Mouse (Mus musculus) megakaryocyte, embryonic 14.5 days (primary cell): ENCODE data around the gene Gpr89. TPM values are rescaled to one million over a fixed set of nuclear protein-coding genes. Genes with fewer than 3 reads are reported as not detected.

Experiments
- H3K27me3 ChIP-seq: replicated peaks from 2 replicates; pipeline ENCODE3; 2012; ENCODE audit warnings: inconsistent platforms
- H3K36me3 ChIP-seq: replicated peaks from 2 replicates; pipeline ENCODE3; 2012; ENCODE audit warnings: low read length, inconsistent platforms, mixed read lengths
- H3K4me1 ChIP-seq: 2 replicates; pipeline ENCODE4 v1.6.1; 2012; ENCODE audit warnings: inconsistent platforms
- H3K4me3 ChIP-seq: replicated peaks from 2 replicates; pipeline ENCODE3; 2012; ENCODE audit warnings: moderate library complexity, mild to moderate bottlenecking, inconsistent platforms
- H3K9me3 ChIP-seq: 2 replicates; pipeline ENCODE4 v1.6.1; 2012; ENCODE audit warnings: inconsistent platforms
- FLI1 ChIP-seq: IDR thresholded peaks from 2 replicates; pipeline ENCODE4 v1.6.1; 2012; ENCODE audit warnings: low read length, inconsistent platforms, mixed read lengths
- GATA1 ChIP-seq: IDR thresholded peaks from 3 replicates; pipeline ENCODE4 v1.6.1; 2012; ENCODE audit warnings: mixed read lengths, low read length, inconsistent platforms, borderline replicate concordance
- polyA plus RNA-seq: library from polyadenylated mRNA; stranded (reverse); fragments of >175 nt; gene quantifications from 2 replicates; pipeline ENCODE4 v1.2.3, GENCODE M21; 2012; ENCODE audit warnings: low replicate concordance; ENCODE audit not compliant: insufficient read depth

Gpr89 gene
- polyA plus RNA-seq, 1 experiment = 1.8 TPM

- Histone ChIP-seq H3K4me1 (peaks cover 10% of the 10 kb centered on the region), H3K36me3 (no peaks in the 10 kb centered on the region), H3K4me3 (no peak overlapping the region), H3K9me3 (no peaks in the 10 kb centered on the region), H3K27me3 (peaks cover 15% of the 10 kb centered on the region)
- no peak for TF ChIP-seq FLI1
- TF ChIP-seq GATA1 = no peak
Measured at GRCm38 (mm10) chr3:96852561-96852960, 52.6 kb downstream of the Gpr89 start.

DNA sequence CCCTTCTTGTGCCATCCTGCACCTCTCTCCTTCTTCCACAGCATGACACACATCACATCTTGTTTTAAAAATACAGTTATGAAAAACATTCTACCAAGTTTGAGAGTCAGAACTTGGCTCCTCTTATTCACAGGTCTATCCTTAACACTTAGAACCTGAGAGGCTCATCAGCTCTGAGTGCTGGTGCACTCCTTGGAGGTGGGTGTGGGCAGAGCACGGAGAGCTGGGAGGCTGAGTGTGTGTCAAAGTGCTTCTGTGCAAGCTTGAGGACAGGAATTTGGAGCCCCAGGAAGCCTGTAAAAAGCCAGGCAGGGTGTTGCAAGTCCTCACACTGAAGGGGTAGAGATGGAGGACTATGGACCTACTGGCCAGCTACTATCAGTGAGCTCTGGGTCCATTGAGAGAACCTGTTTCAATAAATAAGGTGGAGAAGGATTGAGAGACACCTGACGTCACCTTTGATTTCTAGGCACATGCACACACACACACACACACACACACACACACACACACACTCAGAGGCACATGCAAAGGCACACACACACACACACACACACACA is 55.9 kb downstream of the Gpr89 start:
- H3K36me3 ChIP-seq = no peaks in the 10 kb centered on the region
- H3K27me3 ChIP-seq = peaks cover 18% of the 10 kb centered on the region
- no peaks in the 10 kb centered on the region for H3K9me3 ChIP-seq
- peaks cover 21% of the 10 kb centered on the region for H3K4me1 ChIP-seq
- TF ChIP-seq FLI1 (no peak), GATA1 (no peak)
- no peak overlapping the region for H3K4me3 ChIP-seq

- H3K9me3 ChIP-seq = no peaks in the 10 kb centered on the region
- peaks cover 21% of the 10 kb centered on the region for H3K4me1 ChIP-seq
- H3K4me3 ChIP-seq = no peak overlapping the region
- H3K36me3 ChIP-seq = no peaks in the 10 kb centered on the region
- H3K27me3 ChIP-seq = peaks cover 17% of the 10 kb centered on the region
- no peak for TF ChIP-seq GATA1
- no peak for TF ChIP-seq FLI1
Measured at GRCm38 (mm10) chr3:96848470-96848869, 56.7 kb downstream of the Gpr89 start.

- Histone ChIP-seq H3K27me3 (peaks cover 15% of the 10 kb centered on the region), H3K4me3 (no peak overlapping the region), H3K9me3 (no peaks in the 10 kb centered on the region), H3K4me1 (peaks cover 21% of the 10 kb centered on the region), H3K36me3 (no peaks in the 10 kb centered on the region)
- no peak for TF ChIP-seq GATA1
- TF ChIP-seq FLI1 = no peak
Measured at GRCm38 (mm10) chr3:96847661-96848060, 57.5 kb downstream of the Gpr89 start.

DNA sequence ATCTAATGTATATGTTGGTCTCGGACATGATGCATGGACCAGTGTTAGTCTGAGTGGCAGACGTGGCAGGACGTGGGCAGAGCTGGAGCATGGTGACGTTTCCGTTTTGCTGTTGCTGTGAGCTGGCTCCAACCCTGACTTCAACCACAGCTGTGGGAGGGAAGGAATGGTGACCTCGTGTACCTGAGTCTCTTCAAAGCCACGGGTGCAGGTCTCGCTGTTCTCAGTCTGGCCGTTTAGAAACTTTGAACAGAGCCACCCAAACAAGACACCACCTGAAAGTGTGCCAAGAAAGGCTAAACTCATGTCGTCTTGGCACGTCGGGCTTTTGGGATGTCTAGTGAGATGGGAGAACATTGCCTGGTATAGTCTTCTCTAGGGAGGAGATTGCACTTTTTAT is 58.2 kb downstream of the Gpr89 start:
- Histone ChIP-seq H3K4me1 (peaks cover 21% of the 10 kb centered on the region), H3K27me3 (peaks cover 15% of the 10 kb centered on the region), H3K9me3 (no peaks in the 10 kb centered on the region), H3K36me3 (no peaks in the 10 kb centered on the region), H3K4me3 (no peak overlapping the region)
- no peak for TF ChIP-seq GATA1
- TF ChIP-seq FLI1 = no peak

GRCm38 (mm10) chr3:96845806-96846205 is 59.3 kb downstream of the Gpr89 start:
- Histone ChIP-seq H3K4me3 (no peak overlapping the region), H3K9me3 (no peaks in the 10 kb centered on the region), H3K4me1 (peaks cover 21% of the 10 kb centered on the region), H3K27me3 (peaks cover 8% of the 10 kb centered on the region), H3K36me3 (no peaks in the 10 kb centered on the region)
- no peak for TF ChIP-seq GATA1
- TF ChIP-seq FLI1 = no peak

- no peak overlapping the region for H3K4me3 ChIP-seq
- H3K4me1 ChIP-seq = peaks cover 21% of the 10 kb centered on the region
- H3K27me3 ChIP-seq = peaks cover 6% of the 10 kb centered on the region
- H3K9me3 ChIP-seq = no peaks in the 10 kb centered on the region
- H3K36me3 ChIP-seq = no peaks in the 10 kb centered on the region
- no peak for TF ChIP-seq FLI1
- TF ChIP-seq GATA1 = no peak
Measured at GRCm38 (mm10) chr3:96845191-96845590, 60.0 kb downstream of the Gpr89 start.

DNA sequence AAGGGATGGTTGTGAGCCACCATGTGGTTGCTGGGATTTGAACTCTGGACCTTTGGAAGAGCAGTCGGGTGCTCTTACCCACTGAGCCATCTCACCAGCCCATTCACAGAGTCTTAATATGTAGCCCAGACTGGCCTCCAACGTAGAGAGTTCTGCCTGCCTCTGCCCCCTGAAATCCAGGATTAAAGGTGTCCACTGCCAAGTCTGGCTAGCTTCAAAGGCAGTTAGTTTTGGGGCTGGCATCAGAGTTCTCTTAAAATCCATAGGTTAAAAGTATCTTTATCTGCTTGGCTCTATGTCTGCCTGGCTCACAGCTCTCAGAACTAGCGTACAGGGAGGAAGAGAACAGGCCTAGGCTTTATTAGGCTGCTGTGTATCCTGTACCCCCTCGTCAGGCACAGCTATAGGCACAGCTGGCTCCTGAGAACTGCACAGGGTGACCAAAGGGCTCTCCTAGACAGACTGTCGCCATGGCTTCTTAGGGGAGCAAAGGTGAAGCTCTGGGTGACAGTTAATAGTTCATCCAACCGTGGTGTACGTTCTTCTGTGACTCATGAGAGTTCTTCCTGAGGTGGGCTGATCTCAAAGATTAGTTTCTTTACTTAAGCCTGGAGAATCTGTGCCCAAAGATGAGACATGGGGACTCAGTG is 66.0 kb downstream of the Gpr89 start:
- no peaks in the 10 kb centered on the region for H3K4me1 ChIP-seq
- H3K4me3 ChIP-seq = no peak overlapping the region
- no peaks in the 10 kb centered on the region for H3K36me3 ChIP-seq
- peaks cover 20% of the 10 kb centered on the region for H3K27me3 ChIP-seq
- no peak for TF ChIP-seq FLI1
- TF ChIP-seq GATA1 = no peak
- H3K9me3 ChIP-seq = no peaks in the 10 kb centered on the region

DNA sequence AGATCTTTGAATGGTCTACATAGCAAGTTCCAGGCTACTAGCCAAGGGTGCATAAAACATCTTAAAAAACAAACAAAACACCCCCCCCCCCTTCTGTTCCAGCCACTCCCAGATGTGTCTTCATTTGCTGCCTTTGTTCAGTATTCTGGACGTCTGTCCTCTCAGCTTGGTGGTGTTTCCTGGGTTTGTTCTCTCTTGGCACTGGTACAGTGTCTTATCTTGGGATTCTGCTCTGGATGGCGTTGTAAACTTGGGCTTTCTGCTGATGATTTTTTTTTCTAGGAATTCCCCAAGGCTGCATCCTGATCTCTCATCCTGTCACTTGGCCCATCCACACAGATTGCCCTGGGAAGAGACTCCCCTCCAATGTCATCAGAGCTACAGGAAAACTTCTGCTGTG is 68.7 kb downstream of the Gpr89 start:
- no peak for TF ChIP-seq GATA1
- TF ChIP-seq FLI1 = no peak
- H3K9me3 ChIP-seq = no peaks in the 10 kb centered on the region
- H3K4me1 ChIP-seq = no peaks in the 10 kb centered on the region
- no peak overlapping the region for H3K4me3 ChIP-seq
- peaks cover 26% of the 10 kb centered on the region for H3K27me3 ChIP-seq
- no peaks in the 10 kb centered on the region for H3K36me3 ChIP-seq

DNA sequence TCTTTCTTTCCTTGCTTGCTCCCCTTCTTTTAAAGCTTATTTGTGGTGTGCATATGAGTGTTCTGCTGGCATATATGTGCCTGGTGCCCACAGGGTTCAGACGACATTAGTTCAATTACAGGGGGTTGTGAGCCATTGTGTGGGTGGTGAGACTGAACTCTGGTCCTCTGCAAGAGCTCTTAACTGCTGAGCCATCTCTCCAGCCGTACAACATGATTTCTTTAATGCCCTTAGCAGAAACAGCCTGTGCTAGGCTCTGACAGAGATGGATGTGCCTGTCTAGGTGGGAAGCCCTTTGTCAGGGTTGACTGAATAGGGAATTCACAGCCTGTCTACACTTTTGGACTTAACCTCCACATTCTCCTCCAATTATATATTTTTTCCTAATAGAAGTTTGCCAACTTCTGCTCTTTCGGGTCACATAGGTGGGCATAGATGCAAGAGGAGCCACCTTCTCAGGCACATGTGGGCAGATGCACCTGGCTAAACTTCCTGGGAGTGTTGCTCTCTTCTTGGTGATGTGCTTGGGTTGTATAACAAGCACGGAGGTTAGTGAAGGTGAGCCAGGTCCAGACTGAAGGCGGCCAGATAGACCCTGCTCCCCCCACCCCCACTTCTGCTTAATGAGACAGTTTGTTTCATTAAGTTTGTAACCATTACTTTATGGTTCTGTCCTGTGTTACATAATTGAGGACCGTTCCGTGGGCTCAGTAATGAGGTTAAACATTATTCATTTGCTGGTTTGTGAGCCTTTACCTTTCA is 70.4 kb downstream of the Gpr89 start:
- Histone ChIP-seq H3K36me3 (no peaks in the 10 kb centered on the region), H3K4me1 (no peaks in the 10 kb centered on the region), H3K4me3 (no peak overlapping the region), H3K9me3 (no peaks in the 10 kb centered on the region), H3K27me3 (peaks cover 35% of the 10 kb centered on the region)
- TF ChIP-seq FLI1 = no peak
